Mouse (Mus musculus): ENCODE data around the gene Rasgef1c. TPM values are rescaled to one million over a fixed set of nuclear protein-coding genes. Genes with fewer than 3 reads are reported as not detected.

Rasgef1c gene
- polyA plus RNA-seq, 1 experiment from 2014 or later, result 0.30 TPM

- Histone ChIP-seq H3K36me3 (ENCODE audit: control insufficient read depth, insufficient read depth) (no peaks in the 10 kb centered on the region), H3K9me3 (replicated peaks; ENCODE audit: control insufficient read depth, low read length) (no peaks in the 10 kb centered on the region), H3K4me2 (ENCODE audit: low read depth, low read length) (peak within 1 kb of the TSS; percentile 88), H3K27me3 (ENCODE audit: control insufficient read depth, insufficient read depth, low read length) (no peaks in the 10 kb centered on the region), H3K27ac (ENCODE audit: low read length) (peak within 1 kb of the TSS; percentile 93), H3K4me1 (ENCODE audit: control insufficient read depth, insufficient read depth, low read length) (peaks cover 14% of the 10 kb centered on the region), H3K9ac (ENCODE audit: low read length) (peak within 1 kb of the TSS; percentile 97), H3K4me3 (ENCODE audit: low read length) (peak within 1 kb of the TSS; percentile 91)
- ATAC-seq (replicated peaks; ENCODE audit: extremely low read depth, insufficient read depth, low FRiP score), result peak; percentile 91
- WGBS, result under 1% methylated on average over 104 of the region's 129 CpGs
Measured at GRCm38 (mm10) chr11:50024833-50025720, 123.4 kb downstream of the Rasgef1c start, which contains the start of gene Rnf130. TSS of gene Rnf130 (plus strand) at chr11:50025346.

- H3K4me2 ChIP-seq (ENCODE audit: low read depth, low read length), result peak overlapping the region; percentile 88
- H3K9ac ChIP-seq (ENCODE audit: low read length), result peak overlapping the region; percentile 97
- ATAC-seq (replicated peaks; ENCODE audit: extremely low read depth, insufficient read depth, low FRiP score), result no peak
- no peaks in the 10 kb centered on the region for H3K27me3 ChIP-seq (ENCODE audit: control insufficient read depth, insufficient read depth, low read length)
- peak overlapping the region; percentile 91 for H3K4me3 ChIP-seq (ENCODE audit: low read length)
- no peaks in the 10 kb centered on the region for H3K9me3 ChIP-seq (replicated peaks; ENCODE audit: control insufficient read depth, low read length)
- H3K36me3 ChIP-seq (ENCODE audit: control insufficient read depth, insufficient read depth), result no peaks in the 10 kb centered on the region
- peak overlapping the region; percentile 93 for H3K27ac ChIP-seq (ENCODE audit: low read length)
- WGBS, result 9% methylated on average over 24 of the region's 24 CpGs
- peaks cover 14% of the 10 kb centered on the region for H3K4me1 ChIP-seq (ENCODE audit: control insufficient read depth, insufficient read depth, low read length)
Measured at GRCm38 (mm10) chr11:50025721-50026520, 124.3 kb downstream of the Rasgef1c start.

- peak overlapping the region; percentile 91 for H3K4me3 ChIP-seq (ENCODE audit: low read length)
- no peaks in the 10 kb centered on the region for H3K27me3 ChIP-seq (ENCODE audit: control insufficient read depth, insufficient read depth, low read length)
- H3K36me3 ChIP-seq (ENCODE audit: control insufficient read depth, insufficient read depth), result no peaks in the 10 kb centered on the region
- WGBS, result 40% methylated on average over 3 of the region's 3 CpGs
- peak overlapping the region; percentile 97 for H3K9ac ChIP-seq (ENCODE audit: low read length)
- peaks cover 14% of the 10 kb centered on the region for H3K4me1 ChIP-seq (ENCODE audit: control insufficient read depth, insufficient read depth, low read length)
- no peak overlapping the region for H3K27ac ChIP-seq (ENCODE audit: low read length)
- ATAC-seq (replicated peaks; ENCODE audit: extremely low read depth, insufficient read depth, low FRiP score), result no peak
- peak overlapping the region; percentile 88 for H3K4me2 ChIP-seq (ENCODE audit: low read depth, low read length)
- H3K9me3 ChIP-seq (replicated peaks; ENCODE audit: control insufficient read depth, low read length), result no peaks in the 10 kb centered on the region
Measured at GRCm38 (mm10) chr11:50026521-50027090, 125.0 kb downstream of the Rasgef1c start.

- Histone ChIP-seq H3K9me3 (replicated peaks; ENCODE audit: control insufficient read depth, low read length) (no peaks in the 10 kb centered on the region), H3K4me1 (ENCODE audit: control insufficient read depth, insufficient read depth, low read length) (peaks cover 14% of the 10 kb centered on the region), H3K4me2 (ENCODE audit: low read depth, low read length) (no peak overlapping the region), H3K9ac (ENCODE audit: low read length) (no peak overlapping the region), H3K27me3 (ENCODE audit: control insufficient read depth, insufficient read depth, low read length) (no peaks in the 10 kb centered on the region), H3K4me3 (ENCODE audit: low read length) (no peak overlapping the region), H3K36me3 (ENCODE audit: control insufficient read depth, insufficient read depth) (no peaks in the 10 kb centered on the region), H3K27ac (ENCODE audit: low read length) (no peak overlapping the region)
- ATAC-seq (replicated peaks; ENCODE audit: extremely low read depth, insufficient read depth, low FRiP score), result no peak
Measured at GRCm38 (mm10) chr11:50028416-50028815, 126.8 kb downstream of the Rasgef1c start.

Small RNAs within 50 kb of the gene (microRNA-seq; reads per million reads assigned to microRNA genes)
- gene Gm23492, result not detected

Other genes with a start within 250 kb of the Rasgef1c start
- 2.1 and 5.3 TPM in 2 replicates for gene Scgb3a1, start 238.2 kb upstream of the Rasgef1c start, polyA plus RNA-seq (2015; fragmentation: Nextera tagmentation; extraction: Ambion mirVana)
- gene Cnot6, start 189.1 kb upstream of the Rasgef1c start, polyA plus RNA-seq (2015; fragmentation: Nextera tagmentation; extraction: Ambion mirVana), result 30.0 and 33.6 TPM in 2 replicates
- gene Gfpt2, start 107.7 kb upstream of the Rasgef1c start, polyA plus RNA-seq (2015; fragmentation: Nextera tagmentation; extraction: Ambion mirVana), result 10.4 and 13.1 TPM in 2 replicates
- 34.8 and 36.5 TPM in 2 replicates for gene Mapk9, start 55.1 kb upstream of the Rasgef1c start, polyA plus RNA-seq (2015; fragmentation: Nextera tagmentation; extraction: Ambion mirVana)
- gene Rnf130, start 123.5 kb downstream of the Rasgef1c start, polyA plus RNA-seq (2015; fragmentation: Nextera tagmentation; extraction: Ambion mirVana), result 31.8 and 32.4 TPM in 2 replicates
- 34.0 and 34.1 TPM in 2 replicates for gene Tbc1d9b, start 229.6 kb downstream of the Rasgef1c start, polyA plus RNA-seq (2015; fragmentation: Nextera tagmentation; extraction: Ambion mirVana)